Mouse (Mus musculus) midbrain, embryonic 14.5 days (tissue): ENCODE results near the gene Ptcd2. TPM values are rescaled to one million over a fixed set of nuclear protein-coding genes. Genes with fewer than 3 reads are reported as not detected.
A peak's percentile ranks its signal among the peaks of the same experiment; 100 is the strongest.

Experiments used
- ATAC-seq: fragments of 200-750 bp; cut with Nextera tagmentation; 2 replicates; pipeline ENCODE4 v1.8.0; 2017; ENCODE audit warnings: moderate number of reproducible peaks, moderate library complexity; ENCODE audit not compliant: low FRiP score, low TSS enrichment
- DNase-seq: peaks from one replicate; pipeline ENCODE4 v3.0.0-alpha.2; 2015
- H3K27ac ChIP-seq: fragments of 300-500 bp; sonication (generic); replicated peaks from 2 replicates; pipeline ENCODE4 v1.5.1; 2014; ENCODE audit warnings: mild to moderate bottlenecking, low read depth, low read length, moderate library complexity
- H3K27me3 ChIP-seq: fragments of 300-500 bp; sonication (generic); 2 replicates; pipeline ENCODE4 v1.6.1; 2014; ENCODE audit warnings: low read length, control low read depth, mixed read lengths; ENCODE audit not compliant: control insufficient read depth, insufficient read depth
- H3K36me3 ChIP-seq: fragments of 300-500 bp; sonication (generic); 2 replicates; pipeline ENCODE4 v1.6.1; 2014; ENCODE audit warnings: low read length, control low read depth; ENCODE audit not compliant: control insufficient read depth, insufficient read depth
- H3K4me1 ChIP-seq: fragments of 300-500 bp; sonication (generic); 2 replicates; pipeline ENCODE4 v1.6.1; 2014; ENCODE audit warnings: mild to moderate bottlenecking, antibody characterized with exemption, low read length, control low read depth; ENCODE audit not compliant: control insufficient read depth, insufficient read depth
- H3K4me2 ChIP-seq: fragments of 300-500 bp; sonication (generic); 2 replicates; pipeline ENCODE4 v1.6.1; 2014; ENCODE audit warnings: mild to moderate bottlenecking, low read length, moderate library complexity
- H3K4me3 ChIP-seq: fragments of 300-500 bp; sonication (generic); replicated peaks from 2 replicates; pipeline ENCODE4 v1.5.1; 2014; ENCODE audit warnings: low read depth, low read length
- H3K9ac ChIP-seq: fragments of 300-500 bp; sonication (generic); replicated peaks from 2 replicates; pipeline ENCODE4 v1.6.1; 2014; ENCODE audit warnings: mild to moderate bottlenecking, low read length, moderate library complexity
- H3K9me3 ChIP-seq: fragments of 300-500 bp; sonication (generic); 2 replicates; pipeline ENCODE4 v1.6.1; 2016; ENCODE audit warnings: low read length, control low read depth, mixed read lengths; ENCODE audit not compliant: control insufficient read depth
- WGBS: fragments of 180-500 bp; shearing (Covaris S2); extraction: QIAGEN DNeasy Blood & Tissue Kit; methylation state at CpG from one replicate; pipeline ENCODE4 v1.1.7; 2014; 5-methylcytosine and 5-hydroxymethylcytosine counted together
- polyA plus RNA-seq: library from polyadenylated mRNA; unstranded; fragments of >200 nt; fragmentation: Nextera tagmentation; extraction: Ambion mirVana; gene quantifications from 2 replicates; pipeline ENCODE4 v1.2.1, GENCODE M21; 2014

Ptcd2 gene
- polyA plus RNA-seq, 1 experiment from 2014 or later: 62.2 TPM

DNA sequence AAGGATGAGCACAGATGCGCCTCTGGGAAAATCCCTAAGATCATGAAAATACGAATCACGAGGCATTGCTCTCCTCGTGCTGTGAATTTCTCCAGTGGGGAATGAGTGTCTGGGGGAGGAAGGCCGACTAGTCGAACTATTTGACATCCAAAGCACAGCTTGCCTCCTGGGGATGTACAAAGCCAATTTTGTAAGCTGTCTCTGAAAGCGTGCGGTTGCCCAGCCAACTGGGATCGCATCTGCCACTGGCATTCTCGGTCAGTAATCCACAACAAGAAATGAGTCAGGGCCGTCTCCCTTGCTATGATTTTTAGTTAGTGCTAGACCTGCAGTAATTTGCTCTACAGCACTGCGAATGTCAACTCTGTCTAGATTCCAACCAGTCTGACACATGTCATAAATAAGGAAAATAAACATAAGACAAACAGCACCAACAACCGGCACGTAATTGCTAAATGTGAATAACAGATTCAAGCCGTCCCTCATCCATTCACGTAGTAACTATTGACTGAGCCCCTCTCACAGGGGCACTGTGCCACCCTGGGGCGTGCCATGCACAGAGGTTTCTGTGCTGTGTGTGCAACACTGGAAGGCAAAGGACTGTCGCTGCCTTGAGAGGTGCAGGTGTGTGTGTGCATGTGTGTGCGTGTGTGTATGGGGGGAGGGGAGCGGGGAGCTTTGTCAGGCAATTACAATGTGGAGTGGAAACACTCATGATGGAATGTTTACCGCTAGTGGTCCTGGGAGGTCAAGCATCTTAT is 59.9 kb downstream of the Ptcd2 start:
- ATAC-seq (peak; percentile 73), DNase-seq (peak; percentile 86)
- Histone ChIP-seq H3K9ac (0 out of 2 replicates have a peak overlapping the region, but pooled peaks have one; percentile 6), H3K27me3 (no peaks in the 10 kb centered on the region), H3K4me1 (peaks cover 21% of the 10 kb centered on the region), H3K36me3 (no peaks in the 10 kb centered on the region), H3K4me2 (peak overlapping the region; percentile 31), H3K9me3 (no peaks in the 10 kb centered on the region), H3K27ac (peak overlapping the region; percentile 78), H3K4me3 (no peak overlapping the region)
- 35% methylated on average over 21 of the region's 21 CpGs for WGBS

DNA sequence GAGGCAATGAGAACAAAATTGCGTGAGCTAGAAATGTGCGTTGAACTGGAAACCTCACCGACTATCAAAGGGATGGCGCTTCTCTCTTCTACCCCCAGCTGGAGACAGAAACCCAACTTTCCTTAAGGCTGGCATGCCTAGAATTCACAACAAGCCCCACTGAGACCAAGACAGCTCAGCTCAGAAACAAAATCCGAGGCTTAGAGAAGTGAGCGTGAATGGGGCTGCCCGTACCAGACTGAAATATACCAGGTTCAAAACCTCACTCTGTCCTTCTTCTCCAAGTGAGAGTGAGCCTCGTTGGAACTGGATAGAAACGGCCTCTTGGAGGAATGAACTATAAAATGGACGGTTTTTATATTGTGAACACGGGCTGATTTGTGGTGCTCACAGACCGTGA is 60.6 kb downstream of the Ptcd2 start:
- peak; percentile 46 for DNase-seq
- ATAC-seq: 0 out of 2 replicates have a peak, but pooled peaks have one; percentile 11

DNA sequence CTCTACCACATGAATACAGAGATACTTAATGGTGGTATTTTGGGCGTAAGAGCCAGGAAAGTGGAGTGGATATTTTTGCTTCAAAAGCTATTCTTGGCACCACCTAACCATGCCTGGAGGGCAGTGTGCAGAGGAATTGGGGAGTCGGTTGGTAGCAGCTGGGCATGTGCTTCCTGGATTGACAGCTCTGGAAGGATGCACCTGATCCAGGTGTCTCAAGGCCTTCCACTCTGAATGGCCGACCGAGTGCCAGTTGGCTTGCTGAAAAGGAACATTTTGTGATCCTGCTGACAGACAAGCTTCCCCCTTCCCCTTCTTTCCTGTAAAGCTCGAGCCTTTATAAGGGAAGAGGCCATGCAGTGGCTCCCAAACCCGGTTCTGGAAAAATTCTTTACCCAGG is 61.5 kb downstream of the Ptcd2 start:
- ATAC-seq (no peak), DNase-seq (no peak)
- Histone ChIP-seq H3K4me1 (peaks cover 21% of the 10 kb centered on the region), H3K9me3 (no peaks in the 10 kb centered on the region), H3K36me3 (no peaks in the 10 kb centered on the region), H3K4me3 (no peak overlapping the region), H3K27me3 (no peaks in the 10 kb centered on the region), H3K9ac (no peak overlapping the region), H3K27ac (no peak overlapping the region), H3K4me2 (no peak overlapping the region)
- 88% methylated on average over 6 of the region's 6 CpGs for WGBS

More for the DNA sequence above, 60.6 kb downstream of the Ptcd2 start:
- H3K4me2 ChIP-seq: peak overlapping the region; percentile 31
- 52% methylated on average over 12 of the region's 12 CpGs for WGBS
- no peaks in the 10 kb centered on the region for H3K9me3 ChIP-seq
- H3K27me3 ChIP-seq: no peaks in the 10 kb centered on the region
- H3K36me3 ChIP-seq: no peaks in the 10 kb centered on the region
- no peak overlapping the region for H3K9ac ChIP-seq
- peak overlapping the region; percentile 78 for H3K27ac ChIP-seq
- no peak overlapping the region for H3K4me3 ChIP-seq
- peaks cover 21% of the 10 kb centered on the region for H3K4me1 ChIP-seq

DNA sequence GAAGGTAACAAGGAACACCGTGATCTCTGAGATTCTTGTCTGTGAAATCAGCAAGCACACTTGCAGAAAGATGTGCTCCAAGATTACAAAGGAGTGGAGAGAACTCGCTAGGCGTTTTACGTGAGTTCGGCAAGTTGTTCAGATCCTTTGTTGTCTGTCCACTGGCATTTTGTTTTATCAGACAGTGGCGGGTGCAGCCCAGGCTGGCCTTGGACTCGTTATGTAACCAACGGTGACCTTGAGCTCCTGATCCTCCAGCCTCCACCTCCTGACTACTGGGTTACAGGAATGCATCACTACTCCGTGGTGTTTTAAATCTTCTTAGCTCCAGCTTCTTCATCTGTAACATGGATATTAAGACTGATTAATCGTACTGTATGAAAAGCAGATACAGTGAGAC is 65.2 kb downstream of the Ptcd2 start:
- Histone ChIP-seq H3K9me3 (no peaks in the 10 kb centered on the region), H3K4me1 (peaks cover 8% of the 10 kb centered on the region; the same call in 1 of the 2 replicates), H3K27me3 (no peaks in the 10 kb centered on the region), H3K9ac (no peak overlapping the region), H3K27ac (no peak overlapping the region), H3K4me2 (no peak overlapping the region), H3K36me3 (no peaks in the 10 kb centered on the region), H3K4me3 (no peak overlapping the region)
- 70% methylated on average over 10 of the region's 10 CpGs for WGBS
- ATAC-seq (no peak), DNase-seq (no peak)

DNA sequence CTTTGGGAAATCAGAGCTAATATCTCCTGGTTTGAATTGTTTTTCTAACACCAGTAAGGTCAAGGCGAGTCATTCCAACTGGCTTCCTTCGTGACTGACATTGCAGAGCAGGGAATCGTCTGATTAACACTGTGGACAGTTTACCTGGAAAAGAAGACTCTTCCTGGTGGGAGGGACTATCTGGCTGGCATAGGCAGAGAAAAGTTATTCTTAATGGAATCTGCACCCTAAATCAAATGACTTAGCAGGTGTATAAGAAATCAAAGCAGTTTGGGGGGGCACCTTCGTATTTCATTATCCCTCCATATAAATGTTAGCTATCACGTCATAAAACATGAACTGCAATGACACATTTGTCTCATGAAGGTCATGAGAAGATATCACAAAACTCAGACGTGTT is 66.0 kb downstream of the Ptcd2 start:
- Histone ChIP-seq H3K4me2 (no peak overlapping the region), H3K36me3 (no peaks in the 10 kb centered on the region), H3K4me1 (peaks cover under 1% of the 10 kb centered on the region; the same call in 1 of the 2 replicates), H3K27ac (no peak overlapping the region), H3K27me3 (no peaks in the 10 kb centered on the region), H3K9ac (no peak overlapping the region), H3K4me3 (no peak overlapping the region), H3K9me3 (no peaks in the 10 kb centered on the region)
- ATAC-seq (no peak), DNase-seq (no peak)
- 88% methylated on average over 6 of the region's 6 CpGs for WGBS

DNA sequence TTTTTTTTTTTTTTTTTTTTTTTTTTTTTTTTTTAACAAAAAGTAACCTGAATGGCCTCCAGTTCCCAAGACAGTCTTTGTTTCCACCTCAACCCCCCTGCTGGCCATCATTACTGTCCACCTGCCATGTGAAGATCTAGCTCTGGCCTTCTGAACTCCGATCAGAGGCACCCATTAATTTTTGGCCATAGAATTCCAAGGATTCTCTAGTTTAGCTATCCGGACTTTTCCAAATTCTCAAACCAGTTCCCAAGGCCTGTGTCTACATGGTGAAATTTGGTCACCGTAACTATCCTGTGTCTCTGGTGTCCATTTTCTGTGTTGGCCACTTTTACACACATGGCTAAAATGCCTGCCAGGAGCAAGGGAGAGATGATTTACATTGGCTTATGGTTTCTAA is 67.0 kb downstream of the Ptcd2 start:
- ATAC-seq (no peak), DNase-seq (no peak)

DNA sequence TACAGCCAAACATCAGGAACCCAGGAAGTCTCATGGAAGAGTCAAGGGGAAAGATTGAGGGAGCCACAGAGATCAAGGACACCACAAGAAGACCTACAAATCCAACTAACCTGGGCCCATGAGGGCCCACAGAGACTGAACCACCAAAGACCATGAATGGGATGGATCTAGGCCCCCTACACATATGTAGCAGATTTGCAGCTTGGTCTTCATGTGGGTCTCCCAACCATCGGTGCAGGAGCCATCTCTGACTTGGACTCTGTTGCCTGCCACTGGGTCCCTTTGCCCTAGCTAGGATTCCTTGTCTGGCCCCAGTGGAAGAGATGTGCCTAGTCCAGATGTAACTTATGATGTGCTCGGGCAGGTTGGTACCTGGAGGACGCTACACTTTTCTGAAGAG is 72.5 kb downstream of the Ptcd2 start:
- H3K4me3 ChIP-seq: no peak overlapping the region
- H3K27me3 ChIP-seq: no peaks in the 10 kb centered on the region
- no peak for DNase-seq
- no peaks in the 10 kb centered on the region for H3K4me1 ChIP-seq
- H3K9ac ChIP-seq: no peak overlapping the region
- 94% methylated on average over 3 of the region's 3 CpGs for WGBS
- no peak overlapping the region for H3K4me2 ChIP-seq
- H3K27ac ChIP-seq: no peak overlapping the region
- no peaks in the 10 kb centered on the region for H3K36me3 ChIP-seq
- no peak for ATAC-seq
- no peaks in the 10 kb centered on the region for H3K9me3 ChIP-seq

More for the DNA sequence above, 67.0 kb downstream of the Ptcd2 start:
- Histone ChIP-seq H3K9ac (no peak overlapping the region), H3K9me3 (no peaks in the 10 kb centered on the region), H3K27ac (no peak overlapping the region), H3K4me2 (no peak overlapping the region), H3K36me3 (no peaks in the 10 kb centered on the region), H3K27me3 (no peaks in the 10 kb centered on the region), H3K4me3 (no peak overlapping the region), H3K4me1 (no peaks in the 10 kb centered on the region)
- WGBS: 98% methylated on average over 3 of the region's 3 CpGs
